Mouse (Mus musculus): ENCODE data around the gene Pdc.

DNA sequence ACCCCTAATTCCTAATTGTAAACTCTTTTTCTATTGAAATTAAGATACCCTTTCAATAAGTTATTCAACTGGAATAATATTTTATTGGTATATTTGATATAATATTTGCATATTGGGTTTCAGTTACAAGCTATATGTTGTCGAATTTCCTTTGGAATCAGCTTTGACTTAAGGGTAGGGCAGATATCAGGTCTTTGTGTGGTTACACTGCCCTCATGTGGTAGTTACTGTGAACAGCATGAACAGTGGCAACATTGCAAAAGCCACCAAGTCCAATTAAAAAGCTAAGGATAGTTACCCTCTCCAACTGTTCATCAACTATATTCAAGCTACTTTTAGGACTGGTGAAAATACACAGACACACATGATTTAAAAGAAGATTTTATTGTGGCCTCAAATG is 11.6 kb upstream of the Pdc start:
- no peak for TF ChIP-seq CTCF (IDR thresholded peaks at IDR 0.05; ENCODE audit: extremely low read depth, insufficient read length, insufficient replicate concordance, low read depth, low read length)
- no peak for TF ChIP-seq POLR2A (IDR thresholded peaks at IDR 0.05; ENCODE audit: low read depth, low read length)

All from small intestine, adult 2 months (tissue).